Mouse (Mus musculus) stomach, postnatal 0 days (tissue): Measurements from ENCODE around the gene Clic4.

Source experiments
- CTCF ChIP-seq: IDR thresholded peaks from 2 replicates; pipeline ENCODE4 v1.5.1; 2016; ENCODE audit warnings: antibody characterized with exemption, low read depth, mild to moderate bottlenecking, moderate library complexity
- EP300 ChIP-seq: optimal IDR thresholded peaks from 2 replicates; pipeline ENCODE3; 2016; ENCODE audit warnings: antibody characterized with exemption

DNA sequence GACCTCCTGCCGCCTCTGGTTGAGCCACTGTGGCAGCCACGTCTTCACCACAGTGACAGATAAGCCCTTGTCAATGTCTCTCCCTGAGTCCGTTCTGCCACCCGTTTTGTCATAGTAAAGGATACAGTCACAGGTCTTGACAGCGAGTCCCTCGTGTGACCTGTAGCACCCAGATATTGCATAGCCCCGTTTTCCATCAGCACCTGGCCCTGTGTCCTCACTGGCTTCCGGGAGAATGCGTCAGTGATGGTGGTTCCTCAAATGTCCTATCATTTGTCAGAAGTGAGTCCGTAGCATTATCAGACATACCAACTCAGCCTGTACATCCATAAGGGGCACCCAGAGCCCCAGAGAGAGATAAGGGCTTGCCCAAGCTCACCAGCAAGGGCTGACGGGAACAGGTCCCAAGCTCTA, 41.8 kb upstream of the Clic4 start:
- TF ChIP-seq EP300 (no peak), CTCF (no peak)
